Mouse (Mus musculus) CH12F3 (cell line): ENCODE results near the gene Slc11a1.
"Not testable (repeated sequence)": the region's sequence is repeated elsewhere in the genome, so short reads cannot be mapped to it uniquely, and the experiment has no call there.

Experiments used
- in situ Hi-C: fragments of 300-500 bp; cut with MboI; formaldehyde crosslinking; loops from 2 replicates; pipeline ENCODE4 v1.14.3; 2020; ENCODE audit warnings: low sequenced_read_pairs

The Slc11a1 gene

DNA sequence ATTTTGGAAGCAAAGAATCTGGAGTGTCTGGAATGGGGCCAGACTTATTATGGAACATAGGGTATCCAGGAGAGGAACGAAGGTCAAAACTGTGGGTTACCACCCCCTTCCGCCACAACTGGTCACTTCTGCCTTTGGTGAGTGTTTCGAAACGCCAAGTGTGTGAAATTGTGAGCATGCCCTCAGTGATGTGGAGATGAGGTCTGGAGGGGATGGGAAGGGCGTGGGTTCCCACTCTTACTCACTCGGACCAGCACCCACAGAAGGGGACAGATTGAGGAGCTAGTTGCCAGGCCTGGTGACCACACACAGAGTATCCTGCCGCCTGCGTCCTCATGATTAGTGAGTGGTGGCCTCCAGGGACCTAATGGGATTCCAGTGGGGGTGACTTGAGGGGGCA is at the start of gene Slc11a1:
Gene Slc11a1 (plus strand): TSS at position 216 of the 400 bp plus-strand sequence.
- in situ Hi-C loops, result no loop called here

DNA sequence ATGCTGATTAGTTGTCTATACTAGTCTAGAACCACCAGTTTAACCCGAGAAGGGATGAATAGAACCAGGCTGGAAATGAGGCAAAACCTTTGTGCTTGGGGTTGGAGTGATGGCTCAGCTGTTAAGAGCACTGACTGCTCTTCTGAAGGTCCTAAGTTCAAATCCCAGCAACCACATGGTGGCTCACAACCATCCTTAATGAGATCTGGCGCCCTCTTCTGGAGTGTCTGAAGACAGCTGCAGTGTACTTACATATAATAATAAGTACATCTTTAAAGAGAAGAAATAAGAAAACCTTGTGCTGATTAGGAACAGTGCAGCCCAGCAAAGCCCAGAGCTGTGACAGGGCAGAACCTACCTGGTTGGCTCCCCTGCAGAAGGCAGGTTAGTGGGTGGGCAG is 48.1 kb upstream of the Slc11a1 start:
- in situ Hi-C loops, result not testable (repeated sequence)

DNA sequence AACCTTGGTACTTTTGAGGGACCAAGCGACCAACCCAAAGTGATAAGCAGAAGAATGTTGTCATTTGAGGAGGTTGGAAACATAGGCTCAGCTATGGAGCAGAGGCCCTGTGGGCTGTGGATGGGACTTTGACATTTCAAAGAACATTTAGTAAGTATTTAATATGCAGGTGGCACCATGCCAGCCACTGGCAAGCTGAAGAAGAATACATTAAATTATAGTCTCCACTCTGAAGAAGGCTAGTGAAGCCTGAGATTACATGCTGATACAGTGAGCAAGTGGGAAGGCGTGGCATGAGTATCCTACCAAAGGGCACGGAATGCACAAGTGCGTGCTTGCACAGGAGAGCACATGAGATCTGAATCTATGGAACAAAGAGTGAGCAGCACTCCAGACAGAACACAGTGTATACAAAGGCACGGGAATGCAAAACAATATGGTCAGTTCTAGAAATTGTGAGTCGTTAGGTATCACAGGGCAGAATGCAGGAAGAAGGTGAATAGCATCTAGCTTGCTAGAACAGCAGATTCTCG is 45.0 kb upstream of the Slc11a1 start:
- in situ Hi-C loops, result no loop called here

GRCm38 (mm10) chr1:74331046-74331681 is 43.8 kb upstream of the Slc11a1 start:
- in situ Hi-C loops, result no loop called here

- in situ Hi-C loops, result no loop called here
Measured at GRCm38 (mm10) chr1:74332241-74332763, 42.7 kb upstream of the Slc11a1 start.

GRCm38 (mm10) chr1:74332930-74333329 is 42.1 kb upstream of the Slc11a1 start:
- in situ Hi-C loops, result no loop called here

DNA sequence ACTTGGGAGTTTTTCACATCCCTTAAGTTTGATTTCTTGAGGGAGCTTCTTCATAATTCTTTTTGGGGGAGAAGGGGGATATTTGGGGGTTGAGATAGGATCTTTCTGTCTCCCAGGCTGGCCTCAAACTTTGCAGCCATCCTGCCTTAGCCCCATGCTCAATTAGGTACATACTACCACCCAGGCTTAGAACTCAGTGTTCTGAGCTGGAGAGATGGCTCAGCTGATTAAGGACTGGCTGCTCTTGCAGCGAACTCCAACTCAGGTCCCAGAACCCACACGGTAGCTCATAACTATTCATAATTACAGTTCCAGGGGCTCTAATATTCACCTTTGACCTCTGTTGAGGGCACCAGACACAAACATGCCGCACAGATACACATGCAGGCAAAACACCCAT is 40.4 kb upstream of the Slc11a1 start:
- in situ Hi-C loops, result no loop called here

DNA sequence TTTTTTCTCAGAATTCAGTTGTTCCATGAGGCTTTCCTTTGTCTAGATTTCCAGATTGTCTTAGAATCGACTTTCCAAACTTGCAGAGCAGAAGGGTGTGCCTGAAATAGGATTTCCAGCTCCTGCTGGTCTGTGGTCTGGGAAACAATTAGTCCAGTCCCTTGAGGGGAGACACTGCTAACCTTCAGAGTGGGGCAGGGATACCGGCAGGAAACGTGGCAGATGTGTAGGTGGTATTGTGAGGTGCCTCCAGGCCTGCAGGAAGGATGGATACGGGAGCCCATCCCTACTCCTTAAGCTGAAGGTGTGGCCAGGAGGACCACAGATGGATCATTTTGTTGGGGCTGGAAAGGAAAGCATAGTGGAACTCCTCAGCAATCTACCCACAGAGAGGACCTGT is 40.0 kb upstream of the Slc11a1 start:
- in situ Hi-C loops, result no loop called here

DNA sequence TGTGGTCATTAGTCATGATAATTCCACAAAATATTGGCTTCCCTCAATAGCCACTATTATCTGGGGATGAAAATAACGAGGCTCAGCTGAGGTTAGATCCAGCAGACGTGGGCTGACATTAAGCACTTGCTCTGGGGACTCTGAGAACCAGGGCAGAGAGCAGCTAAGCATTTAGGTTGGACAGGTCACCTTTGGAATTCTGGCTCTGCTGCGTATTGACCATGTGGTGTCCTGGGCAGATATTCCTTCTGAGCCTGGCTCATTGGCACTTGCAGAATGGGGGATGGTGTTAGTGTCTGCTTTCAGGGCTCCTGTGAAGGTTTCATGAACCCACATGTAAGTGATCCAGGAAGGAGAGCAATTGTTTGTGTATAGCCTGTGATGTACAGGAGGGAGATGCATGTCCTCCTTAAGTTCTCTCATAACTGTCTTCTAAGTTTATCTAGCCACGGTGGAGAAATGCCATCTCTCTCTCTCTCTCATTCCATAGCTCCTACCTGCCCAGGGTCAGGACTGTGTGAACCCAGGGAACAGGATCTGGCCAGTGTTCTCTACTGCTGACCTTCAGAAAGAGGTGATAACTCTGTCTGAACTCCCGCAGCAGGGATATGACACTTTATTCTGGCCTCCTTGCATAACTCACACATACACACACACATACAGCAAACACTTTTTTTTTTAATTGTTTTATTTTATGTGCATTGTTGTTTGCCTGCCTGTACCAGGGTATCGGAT is 39.4 kb upstream of the Slc11a1 start:
- in situ Hi-C loops, result no loop called here

- in situ Hi-C loops, result no loop called here
Measured at GRCm38 (mm10) chr1:74337241-74337771, 37.7 kb upstream of the Slc11a1 start.

- in situ Hi-C loops, result no loop called here
Measured at GRCm38 (mm10) chr1:74338013-74338412, 37.0 kb upstream of the Slc11a1 start.

GRCm38 (mm10) chr1:74338626-74339025 is 36.4 kb upstream of the Slc11a1 start:
- in situ Hi-C loops, result no loop called here

DNA sequence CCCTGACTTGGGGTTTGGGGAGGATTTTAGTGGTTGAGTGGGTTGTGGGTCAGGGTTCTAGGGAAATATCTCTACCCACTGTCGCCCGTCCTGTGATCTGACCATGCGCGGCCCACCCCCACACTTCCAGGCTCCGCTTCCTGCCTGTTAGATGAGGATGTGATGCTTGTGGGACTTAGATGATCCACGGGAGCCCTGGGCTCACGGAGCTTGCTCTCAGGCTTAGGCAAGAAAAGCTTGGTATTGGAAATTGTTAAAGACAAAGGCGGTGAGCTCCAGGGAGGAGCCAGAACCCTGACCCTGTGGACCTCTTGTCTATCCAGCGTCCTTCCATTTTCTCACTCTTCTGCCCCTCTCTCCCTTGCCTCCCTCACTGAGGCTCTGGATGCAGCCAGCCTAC is 35.1 kb upstream of the Slc11a1 start:
- in situ Hi-C loops, result no loop called here

- in situ Hi-C loops, result no loop called here
Measured at GRCm38 (mm10) chr1:74340361-74340764, 34.6 kb upstream of the Slc11a1 start.

DNA sequence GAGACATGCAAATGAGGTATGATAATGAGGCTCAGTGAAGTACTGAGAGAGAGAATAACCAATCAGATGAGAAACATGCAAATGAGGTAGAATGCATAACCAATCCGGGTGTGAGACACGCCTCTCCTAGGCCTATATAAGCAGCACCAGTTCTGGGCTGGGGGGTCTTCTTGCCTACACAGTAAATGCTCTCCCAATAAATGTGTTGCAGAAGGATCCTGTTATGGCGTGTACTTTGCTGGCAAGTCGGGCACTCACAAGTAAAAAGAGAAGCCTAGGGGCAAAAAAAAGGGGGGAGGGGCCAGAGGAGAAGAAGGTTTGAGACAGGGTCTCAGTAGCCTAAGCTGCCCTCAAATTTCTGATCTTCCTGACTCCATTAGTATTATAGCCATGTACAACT is 34.0 kb upstream of the Slc11a1 start:
- in situ Hi-C loops, result not testable (repeated sequence)

DNA sequence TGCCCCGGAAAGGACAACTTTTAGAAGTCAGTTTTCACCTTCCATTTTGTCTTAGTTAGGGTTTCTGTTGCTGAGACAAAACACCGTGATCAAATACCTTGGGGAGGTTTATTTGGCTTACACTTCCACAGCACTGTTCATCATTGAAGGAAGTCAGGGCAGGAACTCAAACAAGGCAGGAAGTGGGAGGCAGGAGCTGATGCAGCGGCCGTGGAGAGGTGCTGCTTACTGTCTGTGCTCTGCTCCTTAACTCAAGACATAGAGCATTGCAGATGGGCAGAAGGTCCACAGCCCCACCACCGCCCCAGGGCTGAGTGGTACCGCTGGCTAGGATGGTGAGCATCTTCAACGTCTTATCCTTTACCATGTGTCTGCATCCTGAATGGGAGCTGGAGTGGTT is 33.1 kb upstream of the Slc11a1 start:
- in situ Hi-C loops, result no loop called here

- in situ Hi-C loops, result no loop called here
Measured at GRCm38 (mm10) chr1:74342308-74342707, 32.7 kb upstream of the Slc11a1 start.

DNA sequence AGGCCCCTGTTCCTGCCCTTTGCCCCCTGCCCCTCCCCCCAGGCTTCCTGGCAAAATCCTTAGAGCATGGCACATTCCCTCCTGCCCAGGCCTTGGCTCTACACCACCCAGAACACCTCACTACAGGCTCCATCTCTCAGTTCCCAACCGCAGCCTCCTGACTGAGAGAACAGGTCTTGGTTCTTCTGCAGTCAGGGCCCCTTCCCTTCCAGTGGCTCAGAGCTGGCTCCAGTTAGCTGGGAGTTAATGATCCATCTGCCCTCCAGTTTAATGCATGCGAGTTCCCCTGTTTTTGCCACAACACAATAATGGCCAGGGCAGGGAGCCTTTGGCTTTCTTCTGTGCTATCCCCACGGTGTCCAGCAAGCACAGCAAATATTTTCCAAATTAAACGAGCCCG is 31.8 kb upstream of the Slc11a1 start:
- in situ Hi-C loops, result no loop called here

DNA sequence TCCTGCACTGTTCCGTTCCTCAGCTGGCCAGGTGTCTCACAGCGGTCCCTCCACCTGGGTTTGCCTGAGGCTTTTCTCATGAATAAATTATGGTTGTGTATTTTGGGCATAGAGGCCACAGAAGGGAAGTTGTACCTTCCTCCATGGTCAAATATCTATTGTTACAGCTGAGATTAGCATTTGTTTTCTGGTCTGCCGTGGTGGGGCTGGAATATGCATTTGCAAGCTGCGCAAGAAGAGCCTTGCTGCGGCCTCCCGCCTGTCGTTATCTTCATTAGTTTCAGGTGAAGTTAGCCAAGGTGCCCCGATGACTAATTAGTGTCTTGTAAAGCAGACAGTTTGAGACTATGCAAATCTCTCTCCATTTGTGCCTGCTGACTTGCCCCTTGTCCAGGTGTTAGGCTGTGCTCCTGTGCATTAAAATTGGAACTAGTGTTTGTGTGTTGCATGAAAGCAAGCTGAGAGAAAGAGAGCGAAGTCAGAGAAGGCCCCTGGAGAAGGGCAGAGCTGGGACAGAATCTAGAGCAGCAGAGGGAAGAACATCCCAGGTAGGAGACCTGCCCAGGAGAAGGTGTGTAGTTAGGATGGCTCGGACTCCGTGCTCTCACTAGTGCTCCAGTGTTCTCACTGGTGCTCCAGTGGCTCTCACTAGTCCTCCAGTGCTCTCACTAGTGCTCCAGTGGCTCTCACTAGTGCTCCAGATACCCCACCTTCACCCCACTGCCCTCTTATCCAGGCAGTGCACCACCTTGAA is 30.7 kb upstream of the Slc11a1 start:
- in situ Hi-C loops, result no loop called here

GRCm38 (mm10) chr1:74351185-74351769 is 23.7 kb upstream of the Slc11a1 start:
- in situ Hi-C loops, result no loop called here
